Mouse (Mus musculus): ENCODE results near the gene Tma7.

The Tma7 gene

GRCm38 (mm10) chr9:109103250-109103649 lies 20.9 kb upstream of the Tma7 start:
- DNase-seq (ENCODE audit: low read depth, low spot score), result no peak

DNA sequence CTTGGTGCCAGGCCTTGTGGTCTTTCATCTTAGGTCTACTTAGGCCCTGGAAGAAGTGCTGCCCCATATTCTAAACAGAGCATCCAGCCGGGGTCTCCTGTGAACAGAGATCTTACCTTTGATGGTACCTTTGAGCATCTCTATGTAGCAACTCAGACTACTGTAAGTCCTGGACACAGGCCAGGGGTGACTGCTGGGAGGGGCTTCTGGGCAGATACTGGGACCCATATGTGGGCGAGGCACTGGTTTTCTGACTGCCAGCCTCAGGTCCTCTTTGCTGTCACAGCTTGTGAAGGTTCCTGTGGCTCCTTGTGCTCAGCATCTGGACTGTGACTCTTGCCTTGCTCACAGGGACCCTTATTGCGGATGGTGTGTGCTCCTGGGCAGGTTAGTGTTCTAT lies 20.2 kb upstream of the Tma7 start:
- DNase-seq (ENCODE audit: low read depth, low spot score), result no peak

DNA sequence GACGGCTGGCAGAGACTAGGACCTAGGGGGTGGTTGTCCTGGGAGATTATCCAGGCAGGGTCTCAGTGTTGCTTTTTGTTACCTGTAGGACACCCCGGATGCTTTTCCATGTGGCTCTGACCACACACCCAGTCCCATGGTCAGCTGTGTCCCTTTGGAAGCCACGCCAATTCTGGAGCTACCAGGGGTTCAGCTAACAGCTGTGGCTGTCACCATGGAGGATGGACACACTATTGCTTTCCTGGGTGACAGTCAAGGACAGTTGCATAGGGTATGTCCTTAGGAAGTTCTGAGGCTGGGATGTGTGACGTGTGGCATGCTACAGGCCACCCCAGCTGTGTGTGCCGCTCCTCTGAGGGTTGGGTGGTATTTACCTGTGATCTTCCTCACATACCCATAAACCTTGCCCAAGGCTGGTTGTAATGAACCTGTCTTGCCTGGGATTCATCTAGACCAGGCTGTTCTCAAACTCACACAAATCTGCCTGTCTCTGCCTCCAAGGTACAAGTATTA lies 19.6 kb upstream of the Tma7 start:
- DNase-seq (ENCODE audit: low read depth, low spot score), result no peak

DNA sequence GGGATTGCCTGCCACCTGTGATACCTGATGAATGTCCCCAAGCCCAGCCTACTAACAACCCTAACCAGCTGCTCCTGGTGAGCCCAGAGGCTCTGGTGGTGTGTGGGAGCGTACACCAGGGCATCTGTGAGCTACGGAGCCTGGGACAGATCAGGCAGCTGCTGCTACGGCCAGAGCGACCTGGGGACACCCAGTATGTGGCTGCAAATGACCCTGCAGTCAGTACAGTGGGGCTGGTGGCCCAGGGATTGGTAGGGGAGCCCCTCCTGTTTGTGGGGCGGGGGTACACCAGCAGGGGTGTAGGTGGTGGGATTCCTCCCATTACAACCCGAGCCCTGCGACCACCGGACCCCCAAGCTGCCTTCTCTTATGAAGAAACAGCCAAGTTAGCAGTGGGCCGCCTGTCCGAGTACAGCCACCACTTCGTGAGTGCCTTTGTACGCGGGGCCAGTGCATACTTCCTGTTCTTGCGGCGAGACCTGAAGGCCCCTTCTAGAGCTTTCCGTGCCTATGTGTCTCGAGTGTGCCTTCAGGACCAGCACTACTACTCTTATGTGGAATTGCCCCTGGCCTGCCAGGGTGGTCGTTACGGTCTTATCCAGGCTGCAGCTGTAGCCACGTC lies 18.0 kb upstream of the Tma7 start:
- DNase-seq (ENCODE audit: low read depth, low spot score), result no peak

DNA sequence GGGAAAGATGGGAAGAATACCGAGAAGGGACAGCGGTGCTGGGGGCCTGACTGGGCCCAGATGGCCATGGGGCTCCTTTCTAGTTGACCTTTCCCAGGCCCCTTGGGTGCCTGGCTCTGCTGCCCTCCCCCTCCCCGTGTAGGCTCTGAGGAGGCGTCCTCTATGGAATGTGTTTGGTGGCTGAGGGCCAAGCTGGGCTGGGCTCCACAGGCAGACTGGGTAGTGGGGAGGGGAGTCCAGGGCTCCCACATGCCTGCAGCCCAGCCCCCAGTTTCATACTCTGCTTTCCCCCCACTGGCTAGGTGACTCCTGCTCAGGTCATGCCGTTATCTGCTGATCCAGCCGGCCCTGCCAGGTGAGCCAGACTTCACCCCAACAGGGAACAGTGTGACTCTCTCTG lies 16.6 kb upstream of the Tma7 start:
- DNase-seq (ENCODE audit: low read depth, low spot score), result no peak

DNA sequence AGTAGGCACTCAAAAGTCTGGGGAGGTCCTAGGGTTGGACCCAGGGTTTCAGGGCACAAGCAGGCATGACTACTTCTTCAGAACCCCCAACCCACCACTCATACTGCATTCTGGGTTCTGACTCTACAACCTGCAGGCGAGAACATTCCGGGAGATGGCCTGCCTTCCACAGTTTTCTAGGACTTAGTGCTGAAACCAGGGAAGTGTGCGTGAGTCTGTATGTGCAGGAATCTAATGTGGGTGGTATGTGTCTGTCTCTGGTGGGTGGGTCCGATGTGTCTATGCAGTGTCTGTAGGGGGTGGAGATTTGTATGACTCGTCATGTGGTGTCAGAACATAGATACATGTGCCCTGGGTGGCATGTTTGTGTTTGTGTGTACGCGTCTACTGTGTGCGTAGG lies 16.0 kb upstream of the Tma7 start:
- DNase-seq (ENCODE audit: low read depth, low spot score), result no peak

DNA sequence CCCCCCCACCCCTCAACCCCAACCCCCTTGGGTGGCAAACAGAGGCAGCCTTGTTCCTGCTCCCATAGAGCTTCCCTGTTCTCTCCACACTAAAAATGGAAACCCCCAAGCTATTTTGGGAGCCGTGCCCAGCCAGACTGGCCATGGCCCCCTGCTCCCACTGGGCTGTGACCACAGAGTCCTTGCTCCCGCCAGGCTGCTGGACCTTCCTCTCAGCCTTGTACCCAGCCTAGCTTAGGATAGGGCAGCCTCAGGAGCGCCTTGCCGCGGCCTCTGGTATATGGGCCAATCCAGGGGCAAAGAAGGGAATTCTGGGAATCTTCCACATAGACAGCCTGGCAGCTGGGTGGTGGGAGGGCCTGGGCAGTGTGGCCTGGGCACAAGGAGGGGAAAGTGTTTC lies 15.4 kb upstream of the Tma7 start:
- DNase-seq (ENCODE audit: low read depth, low spot score), result no peak

- no peak for DNase-seq (ENCODE audit: low read depth, low spot score)
Measured at GRCm38 (mm10) chr9:109097291-109097690, 14.9 kb upstream of the Tma7 start.

DNA sequence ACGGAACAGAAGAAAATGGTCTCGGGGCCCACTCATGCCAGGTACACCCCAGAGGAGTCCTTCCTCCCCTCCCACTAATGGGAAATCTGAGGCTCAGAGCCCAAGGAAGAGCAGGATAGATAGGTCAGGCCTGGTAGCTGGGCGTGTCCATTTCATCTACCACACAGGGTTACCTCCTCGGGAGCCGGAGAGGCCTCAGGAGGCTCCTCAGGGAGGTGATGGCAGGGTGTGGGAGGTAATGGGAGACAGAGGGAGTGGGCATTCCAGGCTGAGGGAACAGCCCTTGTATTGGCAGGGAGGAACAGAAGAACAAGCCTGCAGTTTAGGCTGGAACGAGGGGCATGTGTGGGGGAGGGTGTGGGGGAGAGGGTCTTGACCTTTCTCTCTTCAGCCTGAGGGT lies 14.5 kb upstream of the Tma7 start:
- peak; percentile 77 for DNase-seq (ENCODE audit: low read depth, low spot score)

DNA sequence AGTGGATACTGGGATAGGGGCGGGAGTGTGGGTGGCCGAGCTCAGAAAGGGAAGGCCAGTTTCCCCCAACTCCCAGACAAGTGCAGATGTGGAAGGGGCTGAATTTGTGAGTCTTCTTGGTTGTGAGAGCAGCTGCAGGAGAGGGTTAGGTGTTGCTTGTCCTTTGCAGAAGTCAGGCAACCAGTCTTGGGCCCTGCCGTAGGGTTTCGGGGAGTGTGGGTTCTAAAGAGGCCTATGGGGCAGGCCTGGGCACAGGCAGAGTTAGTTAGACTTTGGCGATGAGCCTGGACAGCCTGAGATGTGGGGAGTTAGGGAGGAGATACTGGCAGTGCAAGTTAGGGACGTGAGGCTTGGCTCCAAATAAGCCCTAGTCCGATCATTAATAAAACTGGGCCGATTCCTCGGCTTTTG lies 13.9 kb upstream of the Tma7 start:
- DNase-seq (ENCODE audit: low read depth, low spot score), result no peak

- peak; percentile 88 for DNase-seq (ENCODE audit: low read depth, low spot score)
Measured at GRCm38 (mm10) chr9:109095137-109095982, 13.0 kb upstream of the Tma7 start, which contains the start of gene Plxnb1. Plxnb1 (plus strand) TSS chr9:109095389.

DNA sequence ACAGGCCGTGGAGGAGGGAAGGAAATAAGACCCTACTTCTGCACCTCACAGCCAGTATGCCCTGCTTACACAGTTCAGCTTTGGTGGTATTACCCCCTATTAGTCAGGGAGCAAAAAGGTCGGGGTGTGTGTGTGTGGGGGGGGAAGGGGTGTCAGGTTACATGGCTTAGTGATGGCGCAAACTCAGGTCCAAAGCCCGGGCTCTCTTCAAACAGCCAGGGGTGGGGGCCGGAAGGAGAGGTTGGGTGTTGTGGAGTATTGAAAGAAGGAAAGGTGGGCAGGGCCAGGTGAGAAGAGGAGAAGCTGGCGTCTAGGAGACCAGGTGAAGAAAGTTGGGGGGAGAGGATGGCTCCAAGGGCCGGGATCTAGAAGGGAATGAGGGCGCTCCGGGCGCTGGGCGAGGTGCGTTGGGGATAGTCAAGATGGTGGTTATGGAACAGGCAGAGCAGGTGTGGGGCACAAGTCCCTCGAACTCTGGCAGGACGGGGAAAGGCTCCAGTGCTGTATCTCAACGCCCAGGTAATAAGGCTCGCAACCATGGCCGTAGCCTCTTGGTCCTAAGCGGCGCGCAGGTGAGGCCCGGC lies 12.3 kb upstream of the Tma7 start:
- DNase-seq (ENCODE audit: low read depth, low spot score), result no peak

GRCm38 (mm10) chr9:109093786-109094552 lies 11.6 kb upstream of the Tma7 start:
- DNase-seq (ENCODE audit: low read depth, low spot score), result no peak

GRCm38 (mm10) chr9:109092799-109093198 lies 10.4 kb upstream of the Tma7 start:
- no peak for DNase-seq (ENCODE audit: low read depth, low spot score)

- no peak for DNase-seq (ENCODE audit: low read depth, low spot score)
Measured at GRCm38 (mm10) chr9:109091802-109092201, 9.4 kb upstream of the Tma7 start.

GRCm38 (mm10) chr9:109090446-109090845 lies 8.1 kb upstream of the Tma7 start:
- DNase-seq (ENCODE audit: low read depth, low spot score), result no peak

DNA sequence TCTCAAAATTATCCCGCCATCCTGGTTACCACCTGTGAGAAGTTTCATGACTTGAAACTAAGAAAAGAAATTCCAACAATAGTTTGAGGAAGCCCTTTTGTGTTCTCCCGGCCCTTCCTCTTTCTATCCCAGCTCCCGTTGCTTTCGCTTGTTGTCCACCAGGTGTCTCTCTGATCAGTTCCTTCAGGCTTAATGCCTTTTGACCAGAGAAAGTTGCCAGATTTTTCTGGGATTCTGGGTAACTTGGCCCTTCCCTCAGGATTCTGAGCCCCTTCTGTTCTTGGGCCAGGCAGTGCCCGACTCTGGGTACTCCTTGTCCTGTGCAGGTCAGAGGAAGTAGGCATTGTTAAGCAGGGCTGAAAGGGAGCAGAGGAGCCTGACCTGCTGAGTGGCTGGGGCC lies 5.6 kb upstream of the Tma7 start:
- DNase-seq (ENCODE audit: low read depth, low spot score), result peak; percentile 77

DNA sequence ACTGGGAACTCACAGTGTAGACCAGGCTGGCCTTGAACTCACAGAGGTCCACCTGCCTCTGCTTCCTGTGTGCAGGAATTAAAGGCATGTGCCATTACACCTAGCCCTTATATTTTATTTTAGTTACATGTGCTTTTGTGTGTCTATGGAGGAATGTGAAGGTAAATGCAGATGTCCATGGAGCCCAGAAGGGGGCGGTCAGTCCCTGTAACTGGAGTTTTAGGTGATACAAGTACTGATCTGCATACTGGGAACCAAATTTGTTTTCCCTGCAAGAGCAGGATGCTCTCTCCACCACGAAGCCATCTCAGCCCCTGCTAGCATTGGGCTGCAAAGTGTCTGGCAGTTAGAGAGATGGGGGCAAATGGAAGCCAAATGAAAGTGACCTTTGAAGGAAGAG lies 2.5 kb upstream of the Tma7 start:
- peak; percentile 76 for DNase-seq (ENCODE audit: low read depth, low spot score)

- no peak for DNase-seq (ENCODE audit: low read depth, low spot score)
Measured at GRCm38 (mm10) chr9:109081749-109082123, 651 bp downstream of the Tma7 start.

- DNase-seq (ENCODE audit: low read depth, low spot score), result no peak
Measured at GRCm38 (mm10) chr9:109080516-109080915, 1.9 kb downstream of the Tma7 start.

DNA sequence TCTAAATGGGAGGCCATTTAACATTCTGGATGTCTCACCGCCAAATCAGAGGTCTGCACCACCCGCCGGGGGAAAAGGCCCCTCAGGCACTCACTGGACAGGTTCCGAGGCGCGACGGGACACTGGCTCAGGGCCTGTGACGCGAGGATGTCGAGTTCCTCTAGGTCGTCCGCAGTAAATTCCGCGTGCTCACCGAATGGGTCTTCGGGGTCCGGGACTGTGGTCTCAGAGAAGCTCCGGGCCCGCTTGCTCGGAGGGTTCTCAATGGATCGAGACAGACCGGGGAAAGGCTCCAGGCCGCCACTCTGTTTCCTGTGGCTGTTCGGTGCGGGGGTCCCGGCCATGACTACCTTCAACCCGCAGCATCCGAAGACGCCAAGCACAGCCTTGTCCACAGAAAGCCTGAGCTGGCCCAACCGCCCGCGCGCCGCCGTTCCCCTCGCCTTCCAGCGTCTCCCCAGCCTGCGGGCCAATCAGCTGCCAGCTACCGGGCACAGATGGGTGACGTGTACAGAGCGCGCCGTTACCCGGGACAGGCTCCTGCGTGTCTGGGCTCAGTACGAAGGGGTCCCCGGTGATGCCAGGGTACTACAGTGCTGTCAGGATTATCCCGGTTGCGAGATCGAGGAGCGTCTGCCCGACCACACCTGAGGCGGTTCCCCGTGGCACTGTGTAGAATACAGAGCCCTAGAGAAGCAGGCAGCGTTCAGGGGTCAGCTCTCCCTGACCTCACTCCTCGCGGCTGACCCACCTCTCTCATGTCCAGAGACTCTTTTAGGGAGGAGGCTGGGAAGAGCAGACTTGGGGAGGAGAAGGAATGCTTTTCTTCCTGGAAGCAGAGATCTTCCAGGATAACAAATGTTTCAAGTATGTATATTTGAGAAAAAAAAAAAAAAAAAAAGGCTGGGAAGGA lies 8.5 kb downstream of the Tma7 start, which contains the start of gene Atrip:
Gene Atrip (minus strand): TSS at position 464 of the 913 bp plus-strand sequence.
- peak; percentile 91 for DNase-seq (ENCODE audit: low read depth, low spot score)
